Mouse (Mus musculus) hindbrain, postnatal 0 days (tissue): ENCODE data around the gene Ero1lb. TPM values are rescaled to one million over a fixed set of nuclear protein-coding genes. Genes with fewer than 3 reads are reported as not detected.

Source experiments
- ATAC-seq: fragments of 200-750 bp; cut with Nextera tagmentation; 2 replicates; pipeline ENCODE4 v1.8.0; 2017; ENCODE audit warnings: mild to moderate bottlenecking, moderate TSS enrichment, moderate library complexity
- DNase-seq: peaks from one replicate; pipeline ENCODE4 v3.0.0-alpha.2; 2015; ENCODE audit warnings: low spot score
- H3K27ac ChIP-seq: fragments of 300-500 bp; sonication (generic); 2 replicates; pipeline ENCODE4 v1.5.1; 2014; ENCODE audit warnings: mild to moderate bottlenecking
- H3K27me3 ChIP-seq: fragments of 300-500 bp; sonication (generic); 2 replicates; pipeline ENCODE4 v1.6.1; 2014; ENCODE audit warnings: low read length, mixed read lengths; ENCODE audit not compliant: insufficient read depth
- H3K36me3 ChIP-seq: fragments of 300-500 bp; sonication (generic); 2 replicates; pipeline ENCODE4 v1.6.1; 2014; ENCODE audit warnings: low read length, mixed read lengths; ENCODE audit not compliant: insufficient read depth
- H3K4me1 ChIP-seq: fragments of 300-500 bp; sonication (generic); 2 replicates; pipeline ENCODE4 v1.6.1; 2014; ENCODE audit warnings: antibody characterized with exemption, low read length, mixed read lengths; ENCODE audit not compliant: insufficient read depth
- H3K4me2 ChIP-seq: fragments of 300-500 bp; sonication (generic); 2 replicates; pipeline ENCODE4 v1.6.1; 2014; ENCODE audit warnings: low read depth, mild to moderate bottlenecking, low read length, moderate library complexity, mixed read lengths
- H3K4me3 ChIP-seq: fragments of 300-500 bp; sonication (generic); 2 replicates; pipeline ENCODE4 v1.5.1; 2014; ENCODE audit warnings: low read length
- H3K9ac ChIP-seq: fragments of 300-500 bp; sonication (generic); replicated peaks from 2 replicates; pipeline ENCODE4 v1.6.1; 2014; ENCODE audit warnings: mild to moderate bottlenecking, low read length, moderate library complexity, mixed read lengths
- H3K9me3 ChIP-seq: fragments of 300-500 bp; sonication (generic); 2 replicates; pipeline ENCODE4 v1.6.1; 2016; ENCODE audit warnings: low read length, mixed read lengths
- CTCF ChIP-seq: IDR thresholded peaks from 2 replicates; pipeline ENCODE4 v1.5.1; 2016; ENCODE audit warnings: antibody characterized with exemption, control low read depth, low read depth
- WGBS: fragments of 180-500 bp; shearing (Covaris S2); extraction: QIAGEN DNeasy Blood & Tissue Kit; methylation state at CpG from one replicate; pipeline ENCODE4 v1.1.7; 2014; 5-methylcytosine and 5-hydroxymethylcytosine counted together
- polyA plus RNA-seq: library from polyadenylated mRNA; unstranded; fragments of >200 nt; fragmentation: Nextera tagmentation; extraction: Ambion mirVana; gene quantifications from 2 replicates; pipeline ENCODE4 v1.2.1, GENCODE M21; 2015
- total RNA-seq: library from RNA; depleted of rRNA; stranded (reverse); fragments of >200 nt; gene quantifications from 2 replicates; pipeline ENCODE4 v1.2.3, GENCODE M21; 2014

Gene Ero1lb
- total and polyA plus RNA-seq, 2 experiments from 2014 or later = 10.7 to 12.2 TPM

DNA sequence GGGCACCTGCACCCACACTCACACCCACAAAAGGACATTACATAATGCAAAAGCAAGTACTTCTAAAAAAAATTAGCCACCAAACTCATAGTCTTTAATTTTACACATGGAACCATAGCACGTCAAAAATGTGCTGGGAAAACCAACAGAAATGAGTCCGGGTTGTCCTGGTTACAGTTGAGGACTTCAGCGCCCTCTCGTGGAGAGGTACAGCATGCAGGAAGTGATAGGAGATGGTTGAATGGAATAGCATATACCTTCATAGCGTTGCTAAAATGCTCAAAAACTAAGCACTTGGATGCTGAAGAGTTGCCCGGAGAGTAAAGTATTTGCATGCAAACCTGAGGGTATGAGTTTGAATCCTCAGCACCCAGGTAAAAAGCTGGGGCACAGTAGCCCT, 27.7 kb upstream of the Ero1lb start:
- peak; percentile 43 for TF ChIP-seq CTCF
- Histone ChIP-seq H3K4me3 (no peak overlapping the region), H3K4me2 (no peak overlapping the region), H3K36me3 (no peaks in the 10 kb centered on the region), H3K4me1 (0 out of 2 replicates have a peak, but pooled peaks cover 5% of the 10 kb centered on the region), H3K27me3 (no peaks in the 10 kb centered on the region), H3K9ac (no peak overlapping the region), H3K9me3 (no peaks in the 10 kb centered on the region), H3K27ac (no peak overlapping the region)
- DNase-seq (no peak), ATAC-seq (no peak)
- WGBS = 75% methylated on average over 6 of the region's 6 CpGs

DNA sequence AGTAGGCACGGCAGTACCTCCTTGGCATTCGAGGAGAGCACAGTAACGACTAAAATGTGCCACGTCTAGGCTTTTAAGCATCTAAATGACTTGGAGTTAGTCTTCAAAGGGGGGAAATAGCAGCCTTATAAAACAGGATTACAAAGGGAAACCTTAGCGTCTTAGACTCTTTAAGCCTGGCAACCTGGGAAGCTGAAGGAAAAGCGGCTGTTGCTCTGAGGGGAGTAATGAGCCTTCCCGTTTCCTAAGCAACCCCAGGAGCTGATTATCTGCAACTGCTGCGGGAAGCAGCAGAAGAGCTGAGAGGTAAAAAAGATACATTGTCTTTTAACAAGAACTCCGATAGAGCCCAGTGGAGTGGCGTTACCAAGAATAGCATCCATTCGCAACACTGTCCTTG, 26.0 kb upstream of the Ero1lb start:
- Histone ChIP-seq H3K4me3 (no peak overlapping the region), H3K9ac (no peak overlapping the region; the same call in 1 of the 2 replicates), H3K4me1 (0 out of 2 replicates have a peak, but pooled peaks cover 5% of the 10 kb centered on the region), H3K9me3 (no peaks in the 10 kb centered on the region), H3K27ac (0 out of 2 replicates have a peak overlapping the region, but pooled peaks have one; percentile 8), H3K4me2 (peak overlapping the region; percentile 26), H3K27me3 (no peaks in the 10 kb centered on the region), H3K36me3 (no peaks in the 10 kb centered on the region)
- no peak for TF ChIP-seq CTCF
- ATAC-seq = peak; percentile 62; the same call in 1 of the 2 replicates
- 10% methylated on average over 11 of the region's 11 CpGs for WGBS
- peak; percentile 59 for DNase-seq

DNA sequence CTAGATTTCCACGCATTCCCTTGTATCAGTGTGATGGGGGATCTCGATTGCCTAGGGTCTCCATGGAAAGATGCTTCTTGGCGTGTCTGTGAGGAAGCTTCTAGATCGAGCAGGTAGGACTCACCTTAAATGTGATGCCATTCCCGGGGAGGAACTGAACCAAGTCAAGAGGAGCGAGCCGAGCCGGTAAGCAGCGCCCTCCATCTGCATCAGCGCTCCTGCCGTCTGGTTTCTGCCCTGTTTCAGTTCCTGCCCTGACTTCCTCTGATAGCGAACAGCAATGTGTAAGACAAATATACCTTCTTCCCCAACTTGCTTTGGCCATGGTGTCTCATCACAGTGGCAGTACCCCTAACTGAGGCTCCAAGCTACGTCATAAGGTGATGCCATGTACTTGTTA, 25.6 kb upstream of the Ero1lb start:
- 58% methylated on average over 13 of the region's 13 CpGs for WGBS
- Histone ChIP-seq H3K9me3 (no peaks in the 10 kb centered on the region), H3K4me3 (no peak overlapping the region), H3K9ac (no peak overlapping the region; the same call in 1 of the 2 replicates), H3K36me3 (no peaks in the 10 kb centered on the region), H3K27me3 (no peaks in the 10 kb centered on the region), H3K4me1 (0 out of 2 replicates have a peak, but pooled peaks cover 5% of the 10 kb centered on the region), H3K4me2 (peak overlapping the region; percentile 26), H3K27ac (0 out of 2 replicates have a peak overlapping the region, but pooled peaks have one; percentile 8)
- DNase-seq = no peak
- no peak for TF ChIP-seq CTCF
- 0 out of 2 replicates have a peak, but pooled peaks have one; percentile 7 for ATAC-seq

DNA sequence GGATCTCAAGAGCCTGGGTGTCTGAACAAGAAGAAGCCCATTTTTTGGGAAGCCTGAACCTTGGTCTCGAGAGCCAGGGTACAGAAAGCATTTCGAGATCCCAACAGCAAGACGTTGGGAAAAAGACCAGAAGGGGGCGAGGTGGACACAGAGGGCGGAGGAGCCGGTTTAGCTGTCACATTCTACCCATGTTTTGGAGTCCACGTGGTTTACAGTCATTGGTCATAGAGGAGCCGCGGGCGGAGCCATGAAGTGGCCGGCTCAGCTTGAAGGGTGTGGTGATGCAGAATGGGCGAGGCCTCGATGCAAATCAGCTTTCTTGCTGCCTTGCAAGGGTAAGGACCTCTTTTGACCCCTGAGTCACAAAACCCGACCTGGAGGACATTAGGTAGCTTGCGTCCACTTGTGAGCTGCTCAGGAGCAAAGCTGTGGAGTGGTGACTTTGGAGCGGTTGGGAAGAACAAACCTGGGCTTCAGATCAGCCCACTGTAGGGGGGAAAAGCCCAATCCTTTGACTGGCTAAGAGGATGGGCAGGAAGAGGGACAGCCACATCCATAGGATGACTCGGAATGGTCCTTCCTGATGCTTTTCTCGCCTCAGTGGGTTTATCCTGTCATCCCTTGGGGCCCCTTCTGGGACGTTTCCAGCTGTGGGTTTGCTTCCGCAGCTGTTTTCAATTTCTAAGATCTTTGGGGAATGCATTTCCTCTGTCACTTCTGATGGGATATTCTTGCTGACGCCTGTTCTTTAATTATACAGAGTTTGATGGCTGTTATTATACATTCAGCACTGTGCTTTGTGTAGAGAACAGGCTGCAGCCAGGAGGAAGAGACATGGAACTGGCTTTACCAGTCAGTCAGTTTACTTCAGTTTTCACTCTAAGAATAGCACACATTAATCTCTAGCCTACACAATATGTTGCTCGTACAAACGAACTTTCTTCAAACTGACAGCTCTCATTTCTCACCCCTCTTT, 23.4 kb upstream of the Ero1lb start:
- no peak overlapping the region for H3K9ac ChIP-seq
- peak overlapping the region; percentile 43 for H3K4me2 ChIP-seq
- no peaks in the 10 kb centered on the region for H3K9me3 ChIP-seq
- H3K4me3 ChIP-seq = 0 out of 2 replicates have a peak overlapping the region, but pooled peaks have one; percentile 8
- TF ChIP-seq CTCF = peak; percentile 45
- 0 out of 2 replicates have a peak, but pooled peaks cover 5% of the 10 kb centered on the region for H3K4me1 ChIP-seq
- H3K36me3 ChIP-seq = no peaks in the 10 kb centered on the region
- no peaks in the 10 kb centered on the region for H3K27me3 ChIP-seq
- no peak overlapping the region for H3K27ac ChIP-seq
- ATAC-seq = peak; percentile 82
- DNase-seq = peak; percentile 56
- WGBS = 11% methylated on average over 23 of the region's 23 CpGs

GRCm38 (mm10) chr13:12543246-12543645, 22.4 kb upstream of the Ero1lb start:
- H3K4me3 ChIP-seq = no peak overlapping the region
- no peaks in the 10 kb centered on the region for H3K36me3 ChIP-seq
- ATAC-seq = no peak
- no peak for DNase-seq
- H3K27me3 ChIP-seq = no peaks in the 10 kb centered on the region
- no peak overlapping the region for H3K9ac ChIP-seq
- WGBS = 77% methylated on average over 5 of the region's 5 CpGs
- H3K4me1 ChIP-seq = 0 out of 2 replicates have a peak, but pooled peaks cover 5% of the 10 kb centered on the region
- H3K27ac ChIP-seq = no peak overlapping the region
- H3K9me3 ChIP-seq = no peaks in the 10 kb centered on the region
- TF ChIP-seq CTCF = no peak
- no peak overlapping the region for H3K4me2 ChIP-seq

DNA sequence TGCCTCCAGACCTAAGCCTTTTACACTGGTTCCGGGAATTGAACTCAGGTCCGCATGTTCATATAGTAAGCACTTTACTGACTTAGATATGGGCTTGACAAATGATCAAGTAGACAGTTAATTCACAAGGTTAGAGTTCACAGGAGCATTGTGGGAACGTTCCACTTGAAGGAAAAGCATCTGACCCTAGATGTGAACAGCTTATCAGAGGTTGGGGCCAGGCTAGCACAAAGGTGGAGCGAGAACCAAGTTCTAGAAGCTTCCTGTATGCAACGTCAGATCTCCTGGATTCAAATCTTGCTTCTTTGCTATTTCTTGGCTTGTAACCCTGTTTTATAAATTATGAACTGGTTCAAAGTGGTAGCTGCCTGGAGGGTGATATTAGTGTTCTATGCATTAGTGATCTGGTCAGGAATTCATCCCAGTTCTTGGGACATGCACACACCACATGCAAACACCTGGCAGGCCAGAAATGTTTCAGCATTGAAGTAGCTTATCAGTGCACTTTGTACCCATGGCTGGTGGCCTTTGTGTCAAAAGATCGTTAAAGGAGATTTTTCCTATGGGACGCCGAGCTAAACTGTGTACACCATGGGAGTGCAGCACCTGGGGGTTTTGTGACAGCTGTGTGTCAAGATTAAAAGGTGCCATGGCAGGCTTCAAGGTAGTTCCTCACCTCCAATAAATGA, 21.6 kb upstream of the Ero1lb start:
- Histone ChIP-seq H3K4me2 (no peak overlapping the region), H3K27ac (no peak overlapping the region), H3K9ac (no peak overlapping the region), H3K9me3 (no peaks in the 10 kb centered on the region), H3K36me3 (no peaks in the 10 kb centered on the region), H3K4me1 (0 out of 2 replicates have a peak, but pooled peaks cover 5% of the 10 kb centered on the region), H3K4me3 (no peak overlapping the region), H3K27me3 (no peaks in the 10 kb centered on the region)
- TF ChIP-seq CTCF = no peak
- WGBS = 89% methylated on average over 8 of the region's 8 CpGs
- DNase-seq (no peak), ATAC-seq (no peak)
